Mouse (Mus musculus): ENCODE data around the gene Tmppe.
"Not testable (repeated sequence)": the region's sequence is repeated elsewhere in the genome, so short reads cannot be mapped to it uniquely, and the experiment has no call there.

The Tmppe gene

GRCm38 (mm10) chr9:114400949-114401684, at the start of gene Tmppe, which contains the start of gene Glb1:
Gene Tmppe (plus strand): TSS chr9:114401105.
Gene Glb1 (plus strand): TSS chr9:114401076.
- DNase-seq (ENCODE audit: low spot score), result peak; percentile 84

- DNase-seq (ENCODE audit: low spot score), result peak; percentile 84
Observed at GRCm38 (mm10) chr9:114367783-114368470, 33.0 kb upstream of the Tmppe start.

- no peak for DNase-seq (ENCODE audit: low spot score)
Observed at GRCm38 (mm10) chr9:114368471-114368858, 32.4 kb upstream of the Tmppe start.

GRCm38 (mm10) chr9:114369389-114369788, 31.5 kb upstream of the Tmppe start:
- DNase-seq (ENCODE audit: low spot score), result not testable (repeated sequence)

GRCm38 (mm10) chr9:114371717-114372116, 29.2 kb upstream of the Tmppe start:
- DNase-seq (ENCODE audit: low spot score), result not testable (repeated sequence)

GRCm38 (mm10) chr9:114375276-114375962, 25.5 kb upstream of the Tmppe start:
- no peak for DNase-seq (ENCODE audit: low spot score)

- no peak for DNase-seq (ENCODE audit: low spot score)
Observed at GRCm38 (mm10) chr9:114377168-114377567, 23.7 kb upstream of the Tmppe start.

GRCm38 (mm10) chr9:114379871-114380270, 21.0 kb upstream of the Tmppe start:
- DNase-seq (ENCODE audit: low spot score), result no peak

- DNase-seq (ENCODE audit: low spot score), result no peak
Observed at GRCm38 (mm10) chr9:114380881-114381733, 19.8 kb upstream of the Tmppe start.

- DNase-seq (ENCODE audit: low spot score), result no peak
Observed at GRCm38 (mm10) chr9:114382936-114383710, 17.8 kb upstream of the Tmppe start.

- no peak for DNase-seq (ENCODE audit: low spot score)
Observed at GRCm38 (mm10) chr9:114384691-114385090, 16.2 kb upstream of the Tmppe start.

- DNase-seq (ENCODE audit: low spot score), result no peak
Observed at GRCm38 (mm10) chr9:114385160-114385559, 15.7 kb upstream of the Tmppe start.

- no peak for DNase-seq (ENCODE audit: low spot score)
Observed at GRCm38 (mm10) chr9:114387086-114387485, 13.8 kb upstream of the Tmppe start.

GRCm38 (mm10) chr9:114388288-114388687, 12.6 kb upstream of the Tmppe start:
- no peak for DNase-seq (ENCODE audit: low spot score)

- no peak for DNase-seq (ENCODE audit: low spot score)
Observed at GRCm38 (mm10) chr9:114388701-114389370, 12.1 kb upstream of the Tmppe start.

GRCm38 (mm10) chr9:114389371-114389904, 11.5 kb upstream of the Tmppe start:
- no peak for DNase-seq (ENCODE audit: low spot score)

GRCm38 (mm10) chr9:114389905-114390748, 10.8 kb upstream of the Tmppe start, which contains the start of gene Crtap:
Gene Crtap (minus strand): TSS chr9:114390675.
- DNase-seq (ENCODE audit: low spot score), result peak; percentile 77

- DNase-seq (ENCODE audit: low spot score), result no peak
Observed at GRCm38 (mm10) chr9:114390749-114391075, 10.2 kb upstream of the Tmppe start.

- not testable (repeated sequence) for DNase-seq (ENCODE audit: low spot score)
Observed at GRCm38 (mm10) chr9:114394136-114394535, 6.8 kb upstream of the Tmppe start.
